Mouse (Mus musculus): ENCODE data around the gene Dock2. TPM values are rescaled to one million over a fixed set of nuclear protein-coding genes. Genes with fewer than 3 reads are reported as not detected.
"Not testable (repeated sequence)": the region's sequence is repeated elsewhere in the genome, so short reads cannot be mapped to it uniquely, and the experiment has no call there.

The Dock2 gene
- total RNA-seq, 2 experiments from 2014 or later, result 0.62 to 0.85 TPM

DNA sequence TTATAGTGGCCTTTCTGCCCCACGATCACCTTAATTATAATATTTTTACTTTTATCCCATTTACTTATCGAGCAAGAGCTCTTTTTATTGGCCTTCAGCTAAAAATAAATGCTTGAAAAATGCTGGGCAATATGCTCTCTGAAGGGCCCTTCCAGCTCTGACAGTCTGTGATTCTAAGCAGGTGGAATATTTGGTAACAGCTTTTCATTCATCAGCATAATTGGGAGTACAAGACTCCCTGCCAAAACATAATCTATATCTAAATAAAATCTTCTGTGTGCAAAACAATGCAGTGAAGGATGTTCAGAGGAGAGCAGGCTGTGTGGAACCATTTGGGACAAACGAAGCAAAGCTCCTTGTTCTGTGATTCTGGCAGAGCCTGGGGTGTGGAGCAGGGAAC, 492.4 kb downstream of the Dock2 start:
- no peak for DNase-seq (ENCODE audit: low spot score)

DNA sequence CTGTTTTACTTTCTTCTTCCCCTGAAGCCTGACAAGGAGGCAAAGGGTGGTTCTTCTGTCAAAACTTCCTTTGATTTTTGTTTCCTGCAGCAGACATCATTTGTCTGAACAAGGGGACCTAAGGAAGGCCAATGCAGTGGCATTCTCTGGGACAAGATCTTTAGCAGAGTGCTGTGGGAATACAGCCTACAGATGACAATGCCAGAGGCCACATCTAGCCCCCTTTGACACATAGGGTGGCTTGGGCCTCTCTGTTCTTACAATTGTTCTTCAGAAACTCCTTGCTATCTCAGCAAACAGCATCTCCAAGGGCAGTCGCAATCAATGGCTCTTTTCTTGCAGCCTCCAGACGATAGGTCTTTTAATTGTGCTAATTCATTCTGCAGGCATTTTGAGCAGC, 493.0 kb downstream of the Dock2 start:
- no peak for DNase-seq (ENCODE audit: low spot score)

DNA sequence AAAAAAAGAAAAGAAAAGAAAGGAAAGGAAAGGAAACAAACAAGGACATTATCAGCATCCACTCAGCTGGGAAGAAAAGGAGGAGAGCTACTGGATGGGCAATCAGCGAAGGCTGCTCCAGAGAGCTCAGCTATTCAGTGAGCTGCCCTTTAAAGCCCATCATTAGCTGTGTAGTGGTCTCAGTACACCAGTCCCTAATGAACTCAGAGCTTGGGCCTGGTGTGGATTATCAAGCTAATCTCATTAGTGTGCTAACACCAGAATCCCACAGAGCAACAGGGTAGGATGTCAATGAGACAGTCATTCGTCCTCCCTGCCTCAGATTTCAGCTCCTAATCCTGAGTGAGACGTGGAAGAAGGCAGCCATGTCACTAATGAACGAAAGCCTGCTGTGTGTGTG, 493.4 kb downstream of the Dock2 start:
- DNase-seq (ENCODE audit: low spot score), result no peak

DNA sequence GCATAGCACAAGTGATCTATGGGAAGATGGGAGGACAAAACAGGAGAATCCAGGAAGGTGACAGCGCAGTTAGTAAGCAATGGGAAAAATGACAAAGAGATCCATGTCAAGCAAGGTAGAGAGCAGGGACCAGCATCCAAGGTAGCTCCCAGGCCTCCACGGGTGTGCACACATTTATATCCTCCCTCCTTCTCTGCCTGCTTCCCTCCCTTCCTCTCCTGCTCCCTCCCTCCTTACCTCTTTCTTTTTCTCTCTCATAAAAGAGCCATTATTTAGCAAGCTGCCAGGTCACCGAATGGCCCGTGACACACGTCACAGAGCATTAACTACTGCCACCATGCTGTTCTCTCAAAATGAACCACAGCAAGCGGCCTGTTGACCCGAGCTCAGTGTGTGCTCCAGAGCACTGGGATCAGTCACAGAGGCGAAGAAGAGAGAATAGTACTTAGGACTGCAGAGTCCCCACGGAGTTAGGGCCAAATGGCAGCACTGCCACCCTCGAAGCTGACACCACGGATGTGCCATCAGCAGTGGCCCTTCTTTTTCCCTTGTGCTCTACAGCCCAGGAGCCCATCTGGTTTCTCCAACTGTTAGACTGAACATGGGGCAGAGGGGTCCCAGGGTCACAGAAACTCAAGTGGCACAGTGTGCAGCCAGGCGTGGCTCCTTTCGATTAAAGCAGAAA, 499.4 kb downstream of the Dock2 start:
- DNase-seq (ENCODE audit: low spot score), result no peak

DNA sequence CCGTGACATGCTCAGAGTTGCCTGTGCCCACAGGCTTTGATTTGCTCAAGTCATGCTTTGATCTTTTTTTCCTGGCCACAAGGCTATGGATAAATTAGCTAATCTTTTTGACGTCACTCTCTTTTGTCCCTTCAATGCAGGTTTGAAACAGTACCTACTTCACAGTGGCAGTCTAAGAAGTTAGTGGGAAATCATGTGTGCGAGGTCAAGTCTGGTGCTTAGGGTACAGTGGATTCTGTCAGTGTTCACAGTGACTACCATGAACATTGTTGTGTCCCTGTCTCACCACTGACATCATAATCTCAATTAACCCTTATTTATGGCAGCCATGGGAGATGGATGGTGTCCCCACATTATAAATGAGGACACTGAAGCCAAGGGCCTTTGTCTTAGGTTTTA, 506.6 kb downstream of the Dock2 start:
- no peak for DNase-seq (ENCODE audit: low spot score)

DNA sequence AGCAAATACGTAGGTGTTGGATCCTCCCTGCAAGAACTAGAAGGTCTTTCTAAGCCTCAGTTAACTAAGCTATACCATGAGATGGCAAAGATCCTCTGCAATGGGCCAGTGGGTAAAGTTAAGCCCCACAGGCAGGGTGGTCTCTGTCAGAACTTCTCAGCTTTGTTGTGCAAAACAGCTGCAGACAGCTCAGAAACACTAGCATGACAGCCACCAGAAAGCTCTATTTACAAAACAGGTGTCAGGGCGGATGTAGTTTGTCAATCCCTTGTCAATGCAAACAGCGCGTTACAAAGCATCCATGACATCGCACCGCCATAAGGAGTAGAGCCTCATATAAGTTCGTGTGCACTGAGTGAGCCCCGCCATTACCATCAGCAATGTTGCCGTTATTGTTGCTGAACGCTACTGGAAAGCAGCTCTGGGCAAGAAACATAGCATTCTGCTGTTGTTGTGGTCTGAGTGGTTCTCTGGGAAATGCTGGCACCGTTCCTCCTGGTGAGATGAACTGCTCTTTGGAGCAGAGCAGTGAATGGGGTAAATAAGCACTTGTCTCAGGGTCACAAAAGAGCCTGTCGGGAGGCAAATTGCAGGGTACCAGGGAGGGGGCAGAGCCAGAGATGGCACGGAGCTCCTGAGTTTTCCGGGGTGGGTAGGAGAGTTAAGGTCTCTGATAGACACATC, 507.2 kb downstream of the Dock2 start:
- DNase-seq (ENCODE audit: low spot score), result no peak

DNA sequence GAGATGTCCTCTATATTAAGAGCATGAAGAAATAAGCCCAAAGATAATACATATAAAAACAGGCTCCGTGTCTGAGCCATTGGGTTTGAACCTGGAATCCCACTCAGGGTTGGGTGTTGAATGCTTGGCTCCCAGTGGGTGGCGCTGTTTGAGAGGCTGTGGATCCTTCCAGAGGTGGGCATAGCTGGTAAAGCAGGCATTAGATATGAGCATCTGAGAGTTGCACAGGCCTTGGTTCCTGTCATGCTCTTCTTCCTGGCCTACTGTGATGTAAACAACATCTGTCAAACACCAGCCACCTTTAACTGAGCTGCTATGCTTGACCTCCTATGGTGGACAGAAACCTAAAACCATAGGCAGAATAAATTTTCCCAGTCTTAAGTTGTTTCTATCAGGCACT, 507.8 kb downstream of the Dock2 start:
- DNase-seq (ENCODE audit: low spot score), result no peak

DNA sequence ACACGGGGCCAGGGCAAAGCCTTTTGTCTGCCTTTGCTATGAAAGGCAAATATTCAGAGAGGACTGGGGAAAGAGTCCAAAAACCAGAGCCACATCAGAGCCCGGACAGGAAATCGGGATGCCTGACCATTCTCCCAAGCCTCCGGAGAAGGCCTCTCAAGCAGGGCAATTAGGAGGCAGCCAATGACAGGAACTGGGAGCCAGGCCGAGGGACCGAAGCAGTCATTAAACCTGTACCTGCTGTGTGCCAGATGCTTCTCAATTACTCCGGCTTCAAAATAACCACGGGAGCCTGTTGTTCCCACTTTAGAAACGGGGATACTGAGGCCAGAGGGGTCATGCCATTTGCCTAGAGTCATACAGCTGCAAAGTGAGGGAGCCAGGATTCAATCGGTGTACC, 511.7 kb downstream of the Dock2 start:
- no peak for DNase-seq (ENCODE audit: low spot score)

DNA sequence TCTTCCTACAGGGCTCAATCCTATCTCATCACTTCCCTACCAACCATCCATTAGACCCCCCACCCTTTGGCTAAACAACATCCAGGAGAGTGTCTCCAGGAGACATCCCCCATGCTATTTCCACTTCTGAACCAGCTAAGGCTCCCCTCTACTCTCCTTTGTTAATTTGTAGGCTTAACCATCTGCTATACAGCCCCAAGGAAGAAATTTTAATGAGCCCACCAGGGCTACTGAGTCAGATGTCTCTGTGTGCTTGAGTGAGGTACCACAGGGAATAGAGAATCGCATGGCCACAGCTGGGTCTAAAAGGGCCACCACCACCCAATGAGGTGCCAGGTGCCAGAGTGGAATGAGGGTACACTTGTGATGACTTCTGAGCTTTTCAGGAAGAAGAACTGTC, 519.6 kb downstream of the Dock2 start:
- no peak for DNase-seq (ENCODE audit: low spot score)

DNA sequence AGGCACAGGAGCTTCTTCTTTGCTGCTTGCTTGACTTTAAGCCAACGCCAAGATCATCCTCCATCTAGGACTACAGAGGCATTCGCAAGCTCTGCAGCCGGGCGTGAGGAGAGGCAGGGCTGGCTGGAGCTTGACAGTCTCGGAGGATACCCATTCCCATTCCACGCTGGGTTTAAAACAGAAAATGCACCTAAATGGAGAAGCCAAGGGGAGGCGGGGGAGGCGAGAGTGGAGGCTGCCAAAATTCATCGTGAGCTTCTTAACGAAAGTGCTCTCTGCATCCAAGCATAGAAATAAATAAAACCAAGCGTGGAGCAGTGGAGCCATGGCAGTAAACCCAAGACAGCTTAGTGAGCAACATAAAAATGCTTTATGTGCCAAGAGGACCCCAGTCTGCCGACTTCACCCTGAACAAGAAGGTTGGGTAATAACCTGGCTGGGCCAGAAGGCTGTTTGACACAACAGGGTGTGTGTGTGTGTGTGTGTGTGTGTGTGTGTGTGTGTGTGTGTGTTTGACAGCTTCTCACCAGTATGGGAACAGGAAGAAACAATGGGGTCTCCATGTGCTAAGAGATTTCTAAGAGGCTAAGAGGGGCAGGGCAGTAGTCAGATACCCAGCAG, 524.7 kb downstream of the Dock2 start:
- DNase-seq (ENCODE audit: low spot score), result no peak

DNA sequence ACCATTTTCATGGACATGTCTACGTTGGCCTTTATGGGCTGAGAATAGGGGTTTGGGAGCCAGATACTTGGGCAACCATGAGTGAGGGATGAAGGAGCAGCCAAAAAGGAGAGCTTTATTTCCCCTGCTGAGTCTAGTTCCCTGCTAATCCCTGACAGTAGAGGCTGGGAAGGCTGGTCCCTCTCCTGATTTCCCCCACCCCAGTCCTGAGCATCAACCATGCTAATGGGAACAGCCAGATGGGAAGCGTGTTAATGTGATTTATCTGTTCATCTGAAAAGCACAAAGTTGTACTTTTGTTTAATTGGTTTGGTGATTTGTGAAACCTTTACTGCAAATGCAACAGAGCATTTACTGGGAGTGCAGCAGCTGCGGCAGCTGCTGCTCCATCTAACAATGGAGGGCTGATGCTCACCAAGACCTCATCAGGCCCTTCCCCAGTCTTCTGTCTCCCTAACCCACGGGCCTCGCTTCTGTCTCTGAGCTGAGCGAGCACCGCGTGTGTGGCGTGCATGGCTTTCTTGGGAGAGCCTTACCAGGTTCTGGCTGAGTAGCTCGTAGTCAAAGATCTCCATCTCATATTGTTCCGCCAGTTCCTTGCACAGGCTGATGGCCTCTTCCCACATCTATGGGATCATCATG, 526.0 kb downstream of the Dock2 start:
- DNase-seq (ENCODE audit: low spot score), result no peak

DNA sequence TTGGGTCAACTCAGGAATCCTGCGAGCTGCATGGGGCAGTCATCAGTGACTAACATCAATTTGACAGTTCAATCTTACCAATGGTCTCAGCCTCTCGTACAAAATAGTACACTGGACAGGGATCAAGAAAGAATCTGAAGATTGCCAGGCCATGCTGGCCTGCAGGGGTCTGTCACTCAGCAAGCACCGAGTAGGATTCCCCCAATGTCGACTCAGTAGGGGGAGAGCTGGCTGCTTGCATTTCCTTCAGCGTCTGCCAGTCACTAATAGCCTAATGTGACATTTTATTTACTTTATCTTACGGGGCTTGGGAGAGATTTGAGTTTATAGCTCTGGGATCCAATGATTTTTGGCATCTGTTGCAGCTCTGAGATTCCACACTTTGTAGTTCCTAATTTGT, 540.7 kb downstream of the Dock2 start:
- no peak for DNase-seq (ENCODE audit: low spot score)

DNA sequence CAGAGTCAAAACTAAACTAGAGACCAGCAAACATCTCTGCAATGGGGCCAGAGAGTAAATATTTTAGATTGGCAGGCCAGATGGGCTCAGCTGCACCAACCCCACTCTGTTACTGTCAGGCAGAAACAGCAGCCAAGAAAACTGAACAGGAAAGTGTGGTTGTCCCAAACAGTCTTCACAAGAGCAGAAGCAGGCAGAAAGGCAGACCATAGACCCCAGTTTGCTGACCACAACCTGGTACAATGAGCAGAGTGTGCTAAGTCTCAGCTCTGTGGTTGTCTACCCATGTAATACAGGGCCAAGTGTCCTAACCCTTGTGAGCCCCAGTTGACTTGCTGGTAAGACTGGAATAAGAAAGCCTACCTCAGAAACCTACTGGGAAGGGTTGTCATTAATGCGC, 543.4 kb downstream of the Dock2 start:
- no peak for DNase-seq (ENCODE audit: low spot score)

DNA sequence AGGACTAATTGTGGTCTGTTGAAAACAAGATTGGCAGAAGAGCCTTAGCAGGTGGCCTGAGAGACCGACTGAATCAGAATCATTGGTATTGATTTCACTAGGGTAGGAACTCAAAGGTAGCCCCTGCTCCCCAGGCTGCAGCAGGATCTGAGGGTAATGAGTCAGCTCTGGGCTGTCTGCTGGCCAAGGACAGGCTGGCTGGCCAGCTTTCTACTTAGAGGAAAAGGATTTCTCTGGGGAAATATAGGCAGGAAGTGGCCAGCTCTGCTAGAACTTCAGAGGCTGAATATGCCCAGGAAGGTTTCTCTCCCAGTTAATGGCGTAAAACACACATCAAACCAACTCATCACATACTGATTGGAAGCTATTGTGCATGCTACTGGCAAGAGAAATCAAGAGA, 544.0 kb downstream of the Dock2 start:
- DNase-seq (ENCODE audit: low spot score), result peak; percentile 27

DNA sequence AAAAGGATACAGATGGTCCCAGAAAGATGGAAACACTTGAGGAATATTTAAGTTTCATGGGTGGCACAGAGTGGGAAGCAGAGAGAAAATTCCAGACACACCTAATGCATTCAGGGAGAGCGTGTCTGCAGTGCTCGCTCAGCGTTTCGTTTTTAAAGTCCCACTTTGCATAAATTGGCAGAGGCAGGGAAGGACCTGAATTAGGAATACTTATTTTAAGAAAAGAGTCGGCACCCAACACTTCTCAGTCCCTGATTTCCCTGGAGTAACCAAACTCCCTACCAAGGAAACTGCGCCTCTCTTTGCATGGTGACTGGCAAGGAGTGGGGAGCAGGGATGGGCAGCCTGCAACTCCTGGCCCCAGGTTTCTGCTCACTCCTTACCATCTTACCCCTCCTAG, 546.8 kb downstream of the Dock2 start:
- DNase-seq (ENCODE audit: low spot score), result no peak

DNA sequence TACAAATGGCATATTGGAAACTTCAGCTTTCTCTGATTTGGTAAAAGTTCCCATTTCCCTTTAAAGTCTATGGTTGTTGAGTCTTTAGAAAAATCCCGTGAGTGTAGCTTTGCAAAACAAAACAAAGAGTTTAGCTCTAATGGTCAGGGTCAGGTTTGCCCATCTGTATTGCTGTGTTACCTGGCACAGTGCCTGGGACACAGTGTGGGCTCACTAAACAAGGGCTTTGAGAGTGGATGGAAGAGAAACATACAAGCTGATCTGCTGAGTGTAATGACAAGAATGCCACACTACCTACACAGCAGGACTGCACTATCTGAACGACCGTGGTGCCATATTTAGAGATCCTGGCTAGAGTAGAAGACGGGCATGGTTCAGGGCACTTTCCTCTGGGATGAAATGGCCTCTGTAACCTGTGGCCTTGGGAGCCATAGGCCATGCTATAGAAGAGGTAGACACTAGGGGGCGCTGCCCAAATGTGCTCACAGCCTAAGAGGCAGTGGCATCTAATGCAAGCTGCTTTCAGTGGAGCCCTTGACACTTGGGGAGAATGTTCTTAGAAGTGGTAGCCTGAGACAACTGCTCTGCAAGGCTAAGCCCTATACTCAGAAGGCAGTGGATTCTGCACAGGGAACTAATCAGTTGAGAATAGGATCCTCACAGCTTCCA, 547.5 kb downstream of the Dock2 start:
- DNase-seq (ENCODE audit: low spot score), result no peak

DNA sequence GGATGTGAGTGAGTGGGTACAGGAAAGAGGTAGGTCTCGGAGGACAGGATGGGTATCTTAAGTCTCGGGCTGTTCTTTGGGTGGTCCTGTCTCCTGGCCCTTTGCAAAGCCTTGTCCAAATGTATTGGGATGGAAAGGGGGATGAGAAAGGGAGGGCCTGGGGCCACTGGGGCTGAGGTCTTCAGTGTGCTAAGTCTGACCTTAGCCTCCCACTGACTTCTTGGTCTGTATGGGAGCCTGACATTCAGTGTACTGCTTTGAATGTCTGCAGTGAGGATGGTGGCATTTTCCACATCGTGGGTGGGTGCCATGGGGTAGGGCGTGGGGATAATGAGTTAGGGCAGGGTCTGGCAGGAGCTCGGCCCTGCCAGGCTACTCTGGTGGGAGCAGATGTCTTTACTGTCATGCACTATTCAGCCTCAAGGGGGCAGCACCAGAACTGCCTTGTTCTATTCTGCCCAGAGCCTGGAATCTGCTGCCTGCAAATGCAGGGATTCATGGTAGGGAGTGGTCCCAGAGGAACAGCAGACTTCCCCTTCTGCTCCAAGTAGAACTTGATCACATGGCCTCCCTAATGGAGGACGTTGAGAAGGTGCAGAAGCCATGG, 554.8 kb downstream of the Dock2 start:
- peak; percentile 44 for DNase-seq (ENCODE audit: low spot score)

DNA sequence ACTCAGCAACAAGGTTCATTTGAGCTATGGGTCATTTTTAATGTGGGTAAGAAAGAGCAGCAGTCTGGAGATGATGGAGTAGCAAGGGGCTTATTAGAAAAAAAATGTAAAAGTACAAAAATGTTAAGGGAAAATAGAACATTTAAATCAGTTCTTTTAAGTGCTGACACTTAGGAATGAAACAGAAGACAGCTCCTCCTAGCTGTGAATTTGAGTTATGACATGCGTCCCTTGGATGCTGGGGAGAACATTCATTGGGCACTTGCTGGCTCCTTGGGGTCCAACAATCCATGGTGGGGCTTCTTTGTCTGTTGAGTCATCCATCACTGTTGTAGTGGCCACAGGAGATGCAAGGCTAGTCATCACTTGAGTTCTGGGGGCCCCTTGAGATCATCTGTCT, 556.5 kb downstream of the Dock2 start:
- DNase-seq (ENCODE audit: low spot score), result no peak

DNA sequence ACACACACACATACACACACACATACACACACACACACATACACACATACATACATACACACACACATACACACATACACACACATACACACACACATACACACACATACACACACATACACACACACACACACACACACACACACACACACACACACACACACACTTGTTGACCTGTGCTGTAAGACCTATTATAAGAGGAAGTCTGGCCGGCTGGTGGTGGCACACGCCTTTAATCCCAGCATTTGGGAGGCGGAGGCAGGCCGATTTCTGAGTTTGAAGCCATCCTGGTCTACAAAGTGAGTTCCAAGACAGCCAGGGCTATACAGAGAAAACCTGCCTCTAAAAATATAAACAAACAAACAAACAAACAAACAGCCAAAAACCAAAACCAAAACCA, 563.1 kb downstream of the Dock2 start:
- not testable (repeated sequence) for DNase-seq (ENCODE audit: low spot score)

DNA sequence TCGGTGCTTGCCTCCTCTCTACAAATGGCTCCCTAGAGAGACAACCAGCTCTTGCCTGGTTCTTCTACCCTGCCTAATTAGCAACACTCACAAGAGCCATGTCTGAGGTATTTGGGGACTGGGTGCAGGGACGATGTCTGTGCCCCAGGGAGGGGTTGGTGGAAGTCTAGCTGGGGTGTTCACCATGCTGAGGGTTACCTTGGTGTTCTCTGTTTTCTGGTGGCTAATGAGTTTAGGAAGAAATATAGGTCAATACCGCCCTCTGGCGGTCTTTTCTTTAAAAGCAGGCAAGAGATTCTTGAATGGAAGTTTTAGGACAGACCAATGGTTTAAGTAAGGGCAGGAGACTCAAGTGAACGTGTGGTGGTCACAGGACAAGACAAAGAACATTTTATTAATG, 570.8 kb downstream of the Dock2 start:
- peak; percentile 67 for DNase-seq (ENCODE audit: low spot score)

DNA sequence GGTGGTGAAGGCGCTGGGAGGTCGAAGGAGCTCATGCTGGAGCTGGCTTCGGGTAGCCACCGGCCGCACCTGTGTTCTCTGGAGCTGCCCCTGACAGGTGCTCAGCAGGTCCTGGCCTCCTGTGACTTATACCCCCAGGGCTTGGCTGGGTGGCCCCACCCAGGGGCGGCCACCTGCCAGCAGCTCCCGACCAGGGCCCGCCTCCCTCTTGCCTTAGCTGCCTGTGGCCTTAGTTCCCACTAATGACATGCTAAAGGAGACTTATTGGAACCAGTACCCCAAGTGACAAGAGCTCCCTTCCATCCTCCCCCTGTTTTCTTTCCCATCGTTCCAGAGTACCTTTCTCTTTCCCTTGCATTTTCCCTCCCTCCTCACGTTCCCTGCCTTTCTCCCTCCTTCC, 575.7 kb downstream of the Dock2 start, which contains the start of gene Foxi1:
TSS of gene Foxi1 (minus strand) at position 101 of the 400 bp plus-strand sequence.
- no peak for DNase-seq (ENCODE audit: low spot score)
